Mouse (Mus musculus) spleen, postnatal 36 days (tissue): ENCODE results near the gene Cklf.
"Not testable (repeated sequence)": the region's sequence is repeated elsewhere in the genome, so short reads cannot be mapped to it uniquely, and the experiment has no call there.

Experiments used
- DNase-seq, 2 experiments: peaks; one replicate each; pipeline ENCODE4 v3.0.0; 2022; ENCODE audit warnings: low spot score in 2 of 2, mixed read lengths in 1 of 2

Gene Cklf

DNA sequence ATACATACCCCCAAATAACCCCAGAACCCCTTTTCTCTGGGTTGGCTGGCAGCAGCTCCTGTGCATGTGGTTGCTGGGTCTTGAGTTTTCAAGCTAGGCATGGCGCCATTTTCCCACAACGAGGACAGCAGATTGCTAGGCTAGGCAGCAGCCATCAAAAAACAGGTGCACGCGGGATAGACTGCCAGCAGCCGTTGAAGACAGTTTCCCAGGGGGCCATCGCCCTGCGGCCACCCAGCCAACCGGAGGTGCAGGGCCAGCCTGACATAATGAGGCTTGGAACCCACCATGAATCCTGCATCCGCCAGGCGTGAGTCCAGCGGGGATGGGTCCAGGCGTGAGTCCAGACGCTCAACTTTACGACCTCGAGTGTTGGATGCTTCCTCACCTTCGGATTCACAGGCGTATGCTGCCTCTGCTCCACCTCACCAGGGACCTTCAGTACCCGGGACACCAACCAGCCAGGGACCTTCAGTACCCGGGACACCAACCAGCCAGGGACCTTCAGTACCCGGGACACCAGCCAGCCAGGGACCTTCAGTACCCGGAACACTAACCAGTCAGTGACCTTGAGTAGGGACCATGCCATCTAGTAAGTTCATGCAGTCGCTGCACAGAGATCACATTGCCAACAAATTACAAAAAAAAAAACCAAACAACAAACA lies 13.7 kb downstream of the Cklf start:
- not testable (repeated sequence) for DNase-seq

DNA sequence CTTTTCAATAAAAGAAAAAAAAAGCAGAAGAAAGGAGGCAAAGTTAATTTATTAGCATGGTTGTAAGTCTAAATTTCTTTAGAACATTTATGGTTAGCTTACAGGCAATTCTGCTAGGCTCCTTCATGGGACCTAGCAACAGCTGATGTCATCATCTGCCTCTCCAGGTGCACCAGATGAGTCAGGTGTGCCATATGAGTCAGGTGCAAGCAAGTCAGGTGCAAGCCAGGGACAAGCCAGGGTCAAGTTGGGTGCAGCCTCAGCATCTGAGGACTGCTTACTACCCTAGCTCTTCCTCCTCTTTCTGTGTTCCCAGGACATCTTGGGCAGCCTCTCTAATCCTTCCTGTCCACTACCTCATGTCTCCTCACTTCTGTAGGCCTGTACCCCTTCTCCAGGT lies 17.7 kb downstream of the Cklf start:
- no peak for DNase-seq

DNA sequence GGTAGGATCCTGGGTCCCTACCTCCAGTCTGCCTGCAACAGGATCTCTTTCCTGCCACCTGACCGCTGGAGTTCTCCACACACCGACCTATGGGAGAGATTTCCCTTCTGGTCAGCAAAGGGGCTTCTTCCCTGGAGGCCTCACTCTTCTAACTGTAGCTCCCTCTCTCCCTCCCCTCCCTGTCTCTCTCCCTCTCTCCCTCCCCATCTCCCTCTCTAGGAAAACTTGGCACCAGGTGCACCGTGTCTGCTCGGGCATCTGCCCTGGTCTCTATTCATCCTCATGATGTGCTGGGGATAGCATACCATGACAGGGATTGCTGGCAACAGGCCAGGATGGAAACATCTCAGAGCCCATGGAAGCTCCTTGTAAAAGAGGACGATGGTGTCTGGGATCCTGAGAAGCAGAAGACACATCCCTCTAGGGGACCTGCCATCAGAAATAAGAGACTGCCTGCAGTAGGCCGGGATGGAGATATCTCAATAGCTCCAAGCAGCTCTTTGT lies 18.3 kb downstream of the Cklf start:
- DNase-seq, result no peak

DNA sequence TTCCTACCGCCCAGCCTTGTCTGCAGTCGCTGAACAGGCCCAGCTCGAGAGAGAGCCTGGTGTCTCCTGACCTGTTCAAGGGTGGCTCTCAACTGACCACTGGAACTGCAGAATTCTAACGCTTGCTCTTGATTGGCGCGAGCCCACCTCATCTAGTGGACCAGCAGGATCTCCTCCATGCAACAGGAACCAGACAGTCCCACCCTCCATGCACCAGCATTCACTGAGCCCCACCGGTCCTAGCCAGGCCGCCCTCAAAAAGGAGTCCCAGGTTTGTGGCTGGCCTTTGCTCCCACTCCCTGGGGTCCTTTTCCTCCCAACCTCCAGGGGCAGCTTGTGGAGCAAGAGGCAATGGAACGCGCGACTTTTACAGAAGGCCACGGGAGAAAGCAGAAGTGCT lies 42.4 kb downstream of the Cklf start, which contains the start of gene Cmtm2a:
Gene Cmtm2a (minus strand): TSS at position 101 of the 400 bp plus-strand sequence.
- DNase-seq, result not testable (repeated sequence)

DNA sequence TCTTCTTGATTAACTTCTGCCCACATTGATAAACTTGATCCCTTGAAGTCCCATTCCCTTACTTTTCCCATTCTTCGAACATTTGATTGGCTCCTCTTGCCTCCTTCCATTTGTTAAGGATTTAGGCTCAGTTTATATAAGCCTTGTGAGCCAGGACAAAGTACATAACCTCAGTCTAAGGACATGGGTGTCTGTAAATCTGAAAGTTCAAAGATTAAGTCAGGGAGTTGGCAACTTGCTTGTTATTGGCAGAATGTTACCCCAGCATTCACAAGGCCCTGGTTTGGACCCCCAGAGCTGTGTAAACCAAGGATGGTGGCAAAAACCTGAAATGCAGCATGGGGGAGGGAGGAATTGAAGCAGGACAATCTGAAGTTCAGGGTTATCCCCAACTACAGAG lies 43.7 kb downstream of the Cklf start:
- no peak for DNase-seq

DNA sequence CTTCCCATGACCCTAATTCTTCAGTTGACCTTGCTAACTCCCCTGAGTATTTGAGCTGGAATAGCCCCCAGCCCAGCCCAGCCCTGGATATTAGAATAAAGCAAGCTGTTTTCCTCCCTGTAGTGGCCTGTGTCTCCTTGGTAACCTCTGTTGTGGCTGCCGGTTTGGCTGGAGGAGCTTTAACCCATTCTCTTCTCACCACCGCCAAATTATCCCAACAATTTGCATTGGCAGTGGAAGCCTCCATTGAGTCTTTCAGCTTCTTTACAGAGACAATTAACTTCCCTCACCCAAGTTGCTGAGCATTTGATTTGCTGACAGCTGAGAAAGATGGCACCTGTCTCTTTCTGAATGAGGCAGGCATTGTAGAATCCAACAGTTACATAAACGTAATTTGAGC lies 50.9 kb downstream of the Cklf start:
- not testable (repeated sequence) for DNase-seq

DNA sequence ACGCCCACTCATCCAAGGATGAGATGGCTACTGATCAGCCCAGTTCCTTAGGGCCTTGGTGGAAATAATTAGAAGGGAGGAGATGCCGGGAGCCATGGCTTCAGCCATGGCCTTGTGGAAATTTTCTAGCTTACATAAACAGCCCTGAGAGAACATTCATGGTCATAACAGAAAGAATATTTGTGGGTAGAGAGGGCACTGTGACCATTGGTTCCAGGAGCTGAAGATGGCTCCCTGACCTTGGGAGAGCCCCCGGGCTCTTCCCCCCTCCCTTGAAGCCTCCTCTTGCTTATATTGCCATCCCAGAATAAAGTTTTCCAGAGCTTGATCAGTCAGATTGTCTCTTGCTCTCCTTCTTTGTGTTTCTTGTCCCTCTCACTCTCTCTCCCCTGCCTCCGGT lies 51.9 kb downstream of the Cklf start:
- DNase-seq, result not testable (repeated sequence)

DNA sequence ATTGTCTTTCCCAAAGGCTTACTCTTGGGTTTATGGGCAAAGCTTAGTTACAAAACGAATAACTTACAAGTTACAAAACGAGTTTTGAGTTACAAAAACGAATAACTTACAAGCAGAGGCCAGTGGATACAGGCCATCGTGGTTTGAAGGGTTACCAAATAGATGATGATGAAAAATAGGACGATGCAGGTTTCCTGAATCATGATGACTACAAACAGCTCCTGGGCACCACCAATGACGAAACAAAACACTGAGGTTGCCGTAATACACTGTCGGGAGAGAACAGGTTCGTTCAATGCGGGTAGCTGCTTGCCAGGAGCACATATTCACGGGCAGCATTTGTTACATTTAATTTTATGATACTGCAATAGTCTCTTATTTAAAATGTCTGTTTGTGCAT lies 54.3 kb downstream of the Cklf start:
- no peak for DNase-seq

DNA sequence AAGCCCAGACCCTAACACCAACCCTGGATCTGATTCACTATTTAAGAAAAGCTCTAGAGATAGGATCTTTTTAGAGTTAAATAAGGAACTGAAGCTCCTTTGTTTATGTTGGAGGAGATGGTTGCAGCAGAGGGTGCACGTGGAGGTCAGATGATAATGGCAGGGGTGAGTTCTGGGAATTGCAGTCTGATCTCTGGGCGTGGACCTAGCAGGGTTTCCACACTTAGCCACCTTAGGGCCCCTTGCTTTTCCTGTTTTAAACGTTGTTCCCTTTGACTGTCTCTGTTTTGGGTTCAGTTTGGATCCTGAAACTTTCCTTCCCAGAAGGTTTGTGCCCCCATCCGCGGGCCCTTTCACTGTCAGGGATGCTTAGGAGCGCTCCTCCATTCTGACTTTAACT lies 57.7 kb downstream of the Cklf start:
- DNase-seq, result not testable (repeated sequence)

DNA sequence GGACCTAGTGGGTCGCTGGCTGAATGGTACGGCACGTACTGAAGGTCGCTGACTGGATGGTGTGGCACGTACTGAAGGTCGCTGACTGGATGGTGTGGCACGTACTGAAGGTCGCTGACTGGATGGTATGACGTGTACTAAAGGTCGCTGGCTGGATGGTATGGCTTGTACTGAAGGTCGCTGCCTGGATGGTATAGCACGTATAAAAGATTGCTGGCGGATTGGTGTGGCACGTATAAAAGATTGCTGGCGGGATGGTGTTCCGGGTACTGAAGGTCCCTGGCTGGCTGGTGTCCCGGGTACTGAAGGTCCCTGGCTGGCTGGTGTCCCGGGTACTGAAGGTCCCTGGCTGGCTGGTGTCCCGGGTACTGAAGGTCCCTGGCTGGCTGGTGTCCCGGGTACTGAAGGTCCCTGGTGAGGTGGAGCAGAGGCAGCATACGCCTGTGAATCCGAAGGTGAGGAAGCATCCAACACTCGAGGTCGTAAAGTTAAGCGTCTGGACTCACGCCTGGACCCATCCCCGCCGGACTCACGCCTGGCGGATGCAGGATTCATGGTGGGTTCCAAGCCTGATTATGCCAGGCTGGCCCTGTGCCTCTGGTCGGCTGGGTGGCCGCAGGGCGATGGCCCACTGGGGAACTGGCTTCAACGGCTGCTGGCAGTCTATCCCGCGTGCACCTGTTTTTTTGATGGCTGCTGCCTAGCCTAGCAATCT lies 58.9 kb downstream of the Cklf start, which contains the start of the genes Gm45711 and Cmtm1:
Gene Gm45711 (minus strand): TSS at position 641 of the 715 bp plus-strand sequence.
Gene Cmtm1 (minus strand): TSS at position 705 of the 715 bp plus-strand sequence.
- DNase-seq, result not testable (repeated sequence)

DNA sequence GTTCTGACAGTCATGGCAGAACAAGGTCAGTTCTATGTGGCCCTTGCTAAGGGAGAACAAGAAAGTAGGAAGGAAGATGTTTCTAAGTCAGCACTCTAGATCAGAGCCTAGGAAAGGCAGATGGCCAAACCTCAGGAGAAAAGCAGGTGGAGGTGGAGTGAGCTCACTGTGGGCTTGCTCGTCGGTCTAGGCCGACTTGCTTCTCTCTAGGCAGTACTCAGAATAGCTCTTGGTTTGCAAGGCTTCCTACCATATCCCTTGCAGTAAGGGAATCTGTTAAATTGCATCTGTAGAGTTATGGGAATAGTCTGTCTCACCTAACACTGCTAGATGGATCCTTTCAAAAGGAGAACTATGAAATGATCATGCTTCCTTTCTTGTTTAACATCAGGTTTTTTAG lies 61.4 kb downstream of the Cklf start:
- not testable (repeated sequence) for DNase-seq

DNA sequence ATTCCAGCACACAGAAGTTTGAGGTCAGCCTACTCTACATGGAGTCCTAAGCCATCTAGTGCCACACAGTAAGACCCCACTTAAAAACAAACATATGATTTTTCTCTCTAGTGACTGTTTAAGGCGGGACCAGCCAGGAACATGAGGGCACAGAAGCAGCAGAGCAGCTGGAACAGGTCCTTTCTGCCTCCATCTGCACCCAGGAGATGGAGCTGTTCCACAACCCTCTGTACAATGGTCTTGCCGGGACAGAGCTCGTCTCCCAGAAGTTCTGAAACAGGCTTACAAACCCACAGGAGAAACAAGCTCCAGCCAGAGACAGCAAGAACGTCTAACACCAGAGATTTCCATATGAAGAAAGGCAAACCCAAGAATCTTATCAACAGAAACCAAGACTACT lies 62.6 kb downstream of the Cklf start:
- no peak for DNase-seq
